Mouse (Mus musculus) T-helper 1 cell (primary cell): ENCODE measurements around the gene Ccdc171.
"Not testable (repeated sequence)": the region's sequence is repeated elsewhere in the genome, so short reads cannot be mapped to it uniquely, and the experiment has no call there.

ENCODE experiments used
- in situ Hi-C: fragments of 300-600 bp; cut with MboI, MseI; formaldehyde crosslinking; loops from one replicate; pipeline ENCODE4 v1.15.1; 2025; ENCODE audit warnings: high pct_unique_total_duplicates

Gene Ccdc171

DNA sequence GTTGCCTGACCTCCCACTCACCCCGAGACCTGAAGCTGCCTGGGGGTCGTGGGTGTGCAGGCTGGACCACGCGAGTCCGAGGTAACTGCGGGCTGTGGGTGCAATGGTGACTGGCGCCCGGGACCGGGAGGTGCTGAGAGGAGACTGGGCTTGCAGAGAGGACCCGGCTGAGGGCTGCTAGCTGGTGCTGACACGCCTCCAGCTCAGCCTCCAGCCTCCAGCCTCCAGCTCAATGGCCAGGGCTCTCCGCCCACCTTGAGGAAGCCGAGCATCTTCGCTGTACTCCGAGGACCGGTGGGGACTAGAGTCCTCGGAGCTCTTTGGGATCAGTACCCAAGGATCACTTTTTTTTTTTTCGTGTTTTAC lies 328 bp downstream of the Ccdc171 start:
- in situ Hi-C loops, result no loop called here

DNA sequence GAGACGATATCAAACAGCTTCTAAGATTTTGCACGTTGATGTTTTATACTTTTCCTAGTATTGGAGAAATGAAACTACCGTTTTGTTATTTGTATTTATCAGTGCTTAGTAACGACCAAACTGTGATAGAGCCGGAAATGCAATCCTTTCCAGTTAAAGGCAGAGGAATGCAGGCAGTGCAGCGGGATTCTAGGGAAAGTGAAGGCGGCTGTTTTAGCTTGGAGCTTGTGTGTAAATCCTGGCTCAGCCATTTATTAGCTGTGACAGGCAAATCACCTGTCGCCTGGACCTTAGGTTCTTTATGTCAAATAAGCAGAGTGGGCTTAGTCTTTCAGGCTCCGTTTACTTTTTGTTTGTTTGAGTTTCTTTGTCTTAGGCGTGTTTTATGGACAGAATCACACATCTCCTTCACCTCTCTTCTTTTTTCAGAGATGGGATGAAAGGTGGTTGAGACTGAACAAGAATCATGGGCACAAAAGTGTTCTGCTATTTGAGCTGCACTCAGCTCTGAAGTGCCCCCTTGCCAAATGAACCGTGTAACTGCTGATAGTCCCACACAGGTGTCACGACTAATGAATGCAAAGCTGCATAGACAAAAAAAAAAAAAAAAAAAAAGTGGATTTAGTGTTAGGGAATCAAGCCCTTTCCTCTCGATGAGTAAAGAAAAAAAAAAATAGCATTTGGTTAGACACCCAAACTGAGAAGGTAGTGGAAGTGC lies 1.1 kb downstream of the Ccdc171 start:
- in situ Hi-C loops, result no loop called here

- in situ Hi-C loops, result no loop called here
These were observed 1.6 kb downstream of the Ccdc171 start for GRCm38 (mm10) chr4:83526988-83527334.

- in situ Hi-C loops, result no loop called here
These were observed 2.6 kb downstream of the Ccdc171 start for GRCm38 (mm10) chr4:83527921-83528320.

DNA sequence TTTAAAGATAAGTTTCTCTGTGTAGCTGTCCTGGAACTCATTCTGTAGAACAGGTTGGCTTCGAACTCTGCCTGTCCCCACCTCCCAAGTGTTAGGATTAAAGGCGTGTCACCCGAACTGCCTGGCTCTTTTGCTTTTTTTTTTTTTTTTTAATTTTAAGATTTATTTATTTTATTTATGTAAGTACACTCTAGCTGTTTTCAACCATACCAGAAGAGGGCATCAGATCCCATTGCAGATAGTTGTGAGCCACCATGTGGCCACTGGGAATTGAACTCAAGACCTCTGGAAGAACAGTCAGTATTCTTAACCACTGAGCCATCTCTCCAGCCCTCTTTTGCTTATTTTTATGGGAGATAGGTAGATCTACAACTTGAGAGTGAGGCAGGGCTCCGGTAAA lies 4.7 kb downstream of the Ccdc171 start:
- in situ Hi-C loops, result loop anchor here (5.0 kb wide), 2 partner anchors 37 to 53 kb away; no protein-coding TSS in a partner anchor

GRCm38 (mm10) chr4:83533168-83533911 lies 8.0 kb downstream of the Ccdc171 start:
- in situ Hi-C loops, result loop anchor here (5.0 kb wide), 2 partner anchors 34 to 56 kb away; no protein-coding TSS in a partner anchor

DNA sequence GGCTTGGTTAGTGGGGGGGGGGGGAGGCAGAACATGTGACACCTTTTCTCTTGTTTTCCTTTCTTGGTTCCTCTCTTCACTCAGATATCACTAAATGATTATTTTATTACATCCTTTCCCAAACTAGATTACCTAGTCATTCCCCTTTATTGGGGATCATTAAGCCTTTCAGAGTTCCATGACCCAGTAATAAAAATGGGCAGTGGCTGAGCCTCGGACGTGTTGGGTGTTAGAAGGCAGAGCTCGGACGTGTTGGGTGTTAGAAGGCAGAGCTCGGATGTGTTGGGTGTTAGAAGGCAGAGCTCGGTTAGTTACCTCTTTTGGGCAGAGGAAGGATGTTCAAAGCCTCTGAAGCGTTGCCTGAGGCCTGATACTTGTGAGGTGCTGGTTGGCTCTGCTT lies 8.7 kb downstream of the Ccdc171 start:
- in situ Hi-C loops, result loop anchor here (5.0 kb wide), 2 partner anchors 33 to 57 kb away; no protein-coding TSS in a partner anchor

GRCm38 (mm10) chr4:83549501-83549900 lies 24.2 kb downstream of the Ccdc171 start:
- in situ Hi-C loops, result loop anchor here (10.0 kb wide), 1 partner anchor 665 kb away; the partner anchor contains the start of gene Cer1

GRCm38 (mm10) chr4:83567190-83568113 lies 42.1 kb downstream of the Ccdc171 start:
- in situ Hi-C loops, result loop anchor here (5.0 kb wide), 1 partner anchor 35 kb away; no protein-coding TSS in a partner anchor

- in situ Hi-C loops, result loop anchor here (5.0 kb wide), 1 partner anchor 36 kb away; no protein-coding TSS in a partner anchor
These were observed 42.8 kb downstream of the Ccdc171 start for GRCm38 (mm10) chr4:83568145-83568544.

GRCm38 (mm10) chr4:83570569-83570968 lies 45.2 kb downstream of the Ccdc171 start:
- in situ Hi-C loops, result no loop called here

GRCm38 (mm10) chr4:83571033-83571432 lies 45.7 kb downstream of the Ccdc171 start:
- in situ Hi-C loops, result no loop called here

DNA sequence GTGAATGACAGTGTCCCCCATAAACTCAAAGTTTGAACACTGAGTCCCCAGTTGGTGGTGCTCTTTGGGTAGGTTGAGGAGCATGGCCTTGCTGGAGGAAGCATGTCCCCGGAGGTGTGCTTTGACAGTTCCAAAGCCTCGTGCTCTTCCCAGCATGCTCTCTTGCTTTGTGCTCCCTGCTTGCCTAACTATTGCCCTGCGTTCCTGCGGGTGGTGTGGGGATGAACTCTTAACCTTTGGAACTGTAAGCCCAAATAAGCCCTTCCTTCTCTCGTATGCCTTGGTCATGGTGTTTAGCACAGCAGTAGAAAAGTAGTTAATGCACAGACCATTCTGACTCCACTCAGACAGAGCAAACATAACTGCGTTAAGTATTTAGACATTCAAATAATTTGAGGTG lies 47.2 kb downstream of the Ccdc171 start:
- in situ Hi-C loops, result no loop called here

DNA sequence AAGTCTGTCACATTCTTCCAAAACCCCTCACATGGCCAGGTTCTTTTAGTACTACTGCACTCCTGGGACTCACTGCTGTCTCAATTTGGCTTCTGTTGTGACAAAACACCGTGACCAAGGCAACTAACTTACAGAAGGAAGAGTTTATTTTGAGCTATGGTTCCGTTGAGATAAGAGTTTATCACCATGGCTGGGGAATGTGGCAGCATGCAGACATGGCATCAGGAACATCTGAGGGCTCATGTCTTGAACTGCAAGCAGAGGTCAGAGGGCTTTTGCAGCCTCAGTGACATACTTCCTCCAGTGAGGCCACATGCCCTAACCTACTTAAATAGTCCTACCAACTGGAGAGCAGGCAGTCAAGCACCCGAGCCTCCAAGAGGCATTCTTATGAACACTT lies 51.0 kb downstream of the Ccdc171 start:
- in situ Hi-C loops, result no loop called here

DNA sequence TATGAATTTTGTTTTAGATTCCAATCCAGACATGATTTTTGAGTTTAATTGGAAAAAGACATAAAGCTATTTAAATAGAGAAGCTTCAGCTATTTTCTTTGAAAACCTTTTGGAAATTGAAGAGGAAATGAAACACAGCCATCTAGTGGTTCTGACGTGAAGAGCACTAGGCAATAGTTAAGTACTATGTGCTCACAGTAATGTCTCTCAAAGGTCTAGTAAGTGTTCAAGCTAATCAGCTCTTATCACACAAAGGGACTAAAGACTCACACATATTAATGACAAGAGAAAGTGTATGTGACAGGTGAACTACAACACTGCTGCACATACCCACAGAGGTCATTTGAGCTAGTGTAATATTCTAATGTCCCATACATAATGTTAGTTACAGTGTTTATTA lies 54.8 kb downstream of the Ccdc171 start:
- in situ Hi-C loops, result no loop called here

- in situ Hi-C loops, result no loop called here
These were observed 62.2 kb downstream of the Ccdc171 start for GRCm38 (mm10) chr4:83587563-83587962.

DNA sequence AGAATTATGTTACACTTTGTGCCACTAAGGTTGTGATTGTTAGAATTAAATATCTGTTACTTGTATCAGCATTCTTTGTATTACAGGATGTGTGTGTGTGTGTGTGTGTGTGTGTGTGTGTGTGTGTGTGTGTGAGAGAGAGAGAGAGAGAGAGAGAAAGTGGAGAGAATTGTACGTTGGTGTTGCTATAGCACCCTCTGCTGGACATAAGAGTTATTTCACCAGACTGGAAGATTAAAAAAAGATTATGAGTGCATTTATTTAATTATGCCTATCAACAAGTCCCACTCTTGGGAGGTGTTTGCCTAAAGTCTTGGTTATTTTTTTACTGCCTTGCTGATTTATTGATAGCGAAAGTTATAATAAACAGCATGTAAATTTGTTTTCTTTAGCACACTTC lies 71.1 kb downstream of the Ccdc171 start:
- in situ Hi-C loops, result no loop called here

DNA sequence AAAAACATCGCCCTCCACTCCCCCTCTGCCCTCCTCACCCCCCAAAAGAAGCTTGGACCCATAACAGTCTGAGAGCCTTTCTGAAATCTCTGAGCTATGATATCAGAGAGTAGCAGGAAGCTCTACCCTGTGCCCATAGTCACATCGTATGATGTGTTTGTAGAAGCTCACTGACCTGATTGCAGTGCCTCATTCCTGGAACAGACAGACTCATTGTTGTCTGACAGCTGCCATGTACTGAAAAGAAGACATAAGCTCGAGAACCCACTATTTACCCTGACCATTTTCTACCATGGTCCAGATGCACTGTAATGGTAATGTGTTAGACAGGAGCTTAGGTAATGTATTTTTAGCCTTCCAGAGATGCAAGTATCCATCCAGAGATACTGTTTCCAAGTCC lies 85.8 kb downstream of the Ccdc171 start:
- in situ Hi-C loops, result no loop called here

GRCm38 (mm10) chr4:83623021-83623711 lies 97.8 kb downstream of the Ccdc171 start:
- in situ Hi-C loops, result not testable (repeated sequence)

GRCm38 (mm10) chr4:83623732-83624131 lies 98.4 kb downstream of the Ccdc171 start:
- in situ Hi-C loops, result no loop called here

DNA sequence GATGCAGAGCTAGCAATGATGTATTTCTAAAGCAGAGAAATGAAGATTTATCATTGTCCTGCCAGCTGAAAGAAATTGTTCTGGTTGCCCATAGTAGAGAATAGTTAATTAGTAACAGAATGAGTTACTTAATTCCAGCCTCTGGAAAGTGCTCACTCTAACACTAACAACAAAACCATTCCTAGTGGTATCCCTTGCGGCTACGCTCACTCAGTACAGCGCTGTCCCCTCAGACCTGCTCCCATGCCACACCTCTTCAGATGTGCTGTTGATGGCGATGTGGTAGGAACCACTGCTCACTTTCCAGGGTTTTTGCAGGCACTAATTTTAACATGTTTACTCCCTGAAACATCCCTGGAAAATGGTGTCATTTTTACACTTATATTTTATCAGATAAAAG lies 126.1 kb downstream of the Ccdc171 start:
- in situ Hi-C loops, result no loop called here
